Mouse (Mus musculus) limb, embryonic 12.5 days (tissue): ENCODE measurements around the gene Klf12. TPM values are rescaled to one million over a fixed set of nuclear protein-coding genes. Genes with fewer than 3 reads are reported as not detected.

Experiments
- ATAC-seq: fragments of 200-750 bp; cut with Nextera tagmentation; 2 replicates; pipeline ENCODE4 v1.8.0; 2017; ENCODE audit warnings: low read depth, moderate TSS enrichment; ENCODE audit not compliant: insufficient number of reproducible peaks, insufficient read depth, low FRiP score, low TSS enrichment
- H3K27ac ChIP-seq: fragments of 300-500 bp; sonication (generic); 2 replicates; pipeline ENCODE4 v1.5.1; 2016; ENCODE audit warnings: mild to moderate bottlenecking, moderate library complexity
- H3K27me3 ChIP-seq: fragments of 300-500 bp; sonication (generic); 2 replicates; pipeline ENCODE4 v1.6.1; 2016; ENCODE audit warnings: mild to moderate bottlenecking, moderate library complexity
- H3K36me3 ChIP-seq: fragments of 300-500 bp; sonication (generic); 2 replicates; pipeline ENCODE4 v1.6.1; 2016; ENCODE audit warnings: mild to moderate bottlenecking, moderate library complexity
- H3K4me1 ChIP-seq: fragments of 300-500 bp; sonication (generic); replicated peaks from 2 replicates; pipeline ENCODE4 v1.6.1; 2016
- H3K4me2 ChIP-seq: fragments of 300-500 bp; sonication (generic); 2 replicates; pipeline ENCODE4 v1.6.1; 2016; ENCODE audit warnings: mild to moderate bottlenecking, moderate library complexity
- H3K4me3 ChIP-seq: fragments of 300-500 bp; sonication (generic); replicated peaks from 2 replicates; pipeline ENCODE4 v1.5.1; 2016; ENCODE audit warnings: mild to moderate bottlenecking
- H3K9ac ChIP-seq: fragments of 300-500 bp; sonication (generic); replicated peaks from 2 replicates; pipeline ENCODE4 v1.6.1; 2016; ENCODE audit warnings: mild to moderate bottlenecking, moderate library complexity
- H3K9me3 ChIP-seq: fragments of 300-500 bp; sonication (generic); 2 replicates; pipeline ENCODE4 v1.6.1; 2016; ENCODE audit warnings: mild to moderate bottlenecking, moderate library complexity
- WGBS: fragments of 180-500 bp; shearing (Covaris S2); methylation state at CpG from one replicate; pipeline ENCODE4 v1.1.7; 2016; 5-methylcytosine and 5-hydroxymethylcytosine counted together
- polyA plus RNA-seq: library from polyadenylated mRNA; unstranded; fragments of >200 nt; fragmentation: Nextera tagmentation; extraction: Ambion mirVana; gene quantifications from 2 replicates; pipeline ENCODE4 v1.2.1, GENCODE M21; 2016

Gene Klf12
- polyA plus RNA-seq, 1 experiment from 2014 or later: 33.7 TPM

DNA sequence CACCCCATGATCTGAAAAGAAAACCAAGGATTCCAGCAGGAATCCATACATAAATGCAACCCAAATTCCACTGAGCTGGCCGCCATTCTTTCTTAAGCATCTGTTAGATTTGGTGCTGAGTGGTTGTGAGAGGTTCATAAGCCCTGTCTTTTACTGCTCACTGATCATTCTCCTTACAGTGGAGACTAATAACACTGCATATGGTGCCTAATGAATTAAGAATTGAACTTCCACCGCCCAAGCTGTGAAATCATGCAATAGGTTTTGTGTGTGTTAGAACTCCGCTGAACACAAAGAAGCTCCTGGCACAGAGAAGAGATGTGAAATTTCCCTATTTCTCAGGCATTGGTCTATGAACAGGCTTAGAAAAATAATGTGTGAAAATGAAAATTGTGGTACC lies 77.4 kb downstream of the Klf12 start:
- no peak overlapping the region for H3K4me2 ChIP-seq
- no peaks in the 10 kb centered on the region for H3K9me3 ChIP-seq
- H3K27ac ChIP-seq: no peak overlapping the region
- no peak overlapping the region for H3K9ac ChIP-seq
- 96% methylated on average over 3 of the region's 3 CpGs for WGBS
- H3K4me1 ChIP-seq: peaks cover 3% of the 10 kb centered on the region; the same call in 1 of the 2 replicates
- no peaks in the 10 kb centered on the region for H3K27me3 ChIP-seq
- H3K36me3 ChIP-seq: 0 out of 2 replicates have a peak, but pooled peaks cover 9% of the 10 kb centered on the region
- no peak overlapping the region for H3K4me3 ChIP-seq
- ATAC-seq: no peak

DNA sequence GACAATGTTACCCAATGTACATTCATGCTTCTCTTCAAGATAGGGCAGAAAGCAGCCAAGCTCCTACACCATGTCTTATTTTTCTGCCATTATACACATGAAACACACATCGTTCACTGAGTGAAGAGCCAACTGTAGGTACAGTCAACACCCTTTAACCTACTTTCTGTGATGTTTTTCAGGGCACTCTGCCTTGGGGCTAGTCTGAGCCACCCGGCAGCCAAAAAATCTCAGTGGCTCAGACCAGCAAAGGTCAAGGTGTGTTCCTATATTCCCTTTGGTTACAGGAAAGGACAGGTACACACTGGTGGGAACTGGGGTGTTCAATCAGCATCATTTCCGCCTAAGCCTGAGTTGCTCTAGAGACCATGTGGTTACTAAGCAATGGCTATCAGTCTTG lies 78.3 kb downstream of the Klf12 start:
- H3K27ac ChIP-seq: no peak overlapping the region
- H3K4me3 ChIP-seq: no peak overlapping the region
- peaks cover 3% of the 10 kb centered on the region; the same call in 1 of the 2 replicates for H3K4me1 ChIP-seq
- no peaks in the 10 kb centered on the region for H3K9me3 ChIP-seq
- no peak overlapping the region for H3K9ac ChIP-seq
- no peak for ATAC-seq
- H3K27me3 ChIP-seq: no peaks in the 10 kb centered on the region
- 94% methylated on average over 3 of the region's 3 CpGs for WGBS
- H3K4me2 ChIP-seq: no peak overlapping the region
- 0 out of 2 replicates have a peak, but pooled peaks cover 9% of the 10 kb centered on the region for H3K36me3 ChIP-seq

DNA sequence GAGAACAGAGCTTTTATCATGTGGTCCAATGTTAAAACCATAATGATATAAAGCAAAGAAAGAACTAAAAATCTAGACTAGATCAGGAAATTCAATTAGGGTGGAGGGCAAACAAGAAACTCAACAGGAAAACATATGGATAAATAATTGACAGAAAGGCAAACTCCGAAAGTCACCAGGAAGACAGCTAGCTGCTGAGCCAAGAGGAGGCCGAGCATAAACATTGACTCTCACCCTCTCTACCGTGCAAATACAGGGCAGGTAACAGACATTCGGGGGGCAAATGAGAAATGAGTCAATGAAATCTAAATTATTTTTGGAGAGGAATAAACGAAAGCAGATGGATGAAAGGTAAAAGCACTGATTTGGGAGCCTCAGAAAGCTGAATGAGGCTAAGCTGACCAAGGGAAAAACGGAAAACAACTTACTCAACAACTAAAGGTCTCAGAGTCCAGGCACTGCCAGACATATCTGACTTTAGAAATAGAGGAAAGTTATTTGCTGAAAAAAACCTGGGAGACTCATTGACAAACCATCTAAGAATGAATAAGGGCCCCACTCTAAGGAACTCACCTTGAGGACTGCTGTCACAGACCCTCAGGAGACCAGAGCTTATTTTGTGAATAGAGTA lies 84.3 kb downstream of the Klf12 start:
- H3K4me2 ChIP-seq: no peak overlapping the region
- no peak for ATAC-seq
- peaks cover 20% of the 10 kb centered on the region for H3K36me3 ChIP-seq
- H3K27ac ChIP-seq: no peak overlapping the region
- no peaks in the 10 kb centered on the region for H3K9me3 ChIP-seq
- 88% methylated on average over 6 of the region's 6 CpGs for WGBS
- no peak overlapping the region for H3K9ac ChIP-seq
- H3K4me3 ChIP-seq: no peak overlapping the region
- H3K4me1 ChIP-seq: peaks cover 10% of the 10 kb centered on the region
- H3K27me3 ChIP-seq: no peaks in the 10 kb centered on the region

DNA sequence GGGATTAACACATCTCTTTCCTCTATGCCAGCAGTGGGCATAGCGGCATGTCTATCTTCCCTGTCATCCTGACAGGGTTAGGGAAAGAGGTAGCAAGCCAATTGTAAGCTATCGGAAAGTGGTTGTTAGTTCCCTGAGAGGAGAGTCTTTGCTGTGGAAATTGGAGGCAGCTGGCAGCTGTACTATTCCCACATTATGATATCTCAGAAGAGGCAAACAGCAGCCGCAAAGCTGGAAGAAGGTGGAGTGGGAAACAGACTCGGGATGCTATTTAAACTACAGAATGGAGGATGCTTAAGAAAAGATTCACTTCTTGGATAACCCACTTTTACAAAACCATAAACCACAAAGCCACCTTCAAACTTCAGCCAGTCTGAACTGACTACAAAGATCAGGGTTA lies 85.8 kb downstream of the Klf12 start:
- no peaks in the 10 kb centered on the region for H3K27me3 ChIP-seq
- no peak overlapping the region for H3K9ac ChIP-seq
- H3K36me3 ChIP-seq: peaks cover 20% of the 10 kb centered on the region
- H3K4me1 ChIP-seq: peaks cover 13% of the 10 kb centered on the region
- no peak overlapping the region for H3K4me3 ChIP-seq
- no peak overlapping the region for H3K4me2 ChIP-seq
- no peak overlapping the region for H3K27ac ChIP-seq
- ATAC-seq: no peak
- WGBS: 94% methylated on average over 4 of the region's 4 CpGs
- no peaks in the 10 kb centered on the region for H3K9me3 ChIP-seq

DNA sequence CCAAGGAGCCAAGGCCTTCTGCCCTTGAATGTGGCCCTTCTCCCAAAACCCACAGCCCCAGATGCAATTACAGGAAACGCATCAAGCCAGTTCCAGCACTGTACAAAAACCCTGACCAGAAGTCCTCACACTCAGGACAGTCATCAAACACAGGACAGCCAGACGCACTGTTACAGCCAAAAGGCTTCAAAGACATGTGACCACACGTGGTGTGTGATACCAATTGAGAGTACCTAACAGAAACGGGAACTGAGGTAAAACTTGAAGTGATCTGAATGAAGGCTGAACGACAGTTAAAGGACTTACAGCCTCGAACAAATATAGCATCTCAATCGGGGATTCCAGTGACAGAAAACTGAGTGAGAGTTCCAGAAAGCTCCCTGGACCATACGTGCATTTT lies 87.3 kb downstream of the Klf12 start:
- no peak overlapping the region for H3K9ac ChIP-seq
- H3K27ac ChIP-seq: no peak overlapping the region
- H3K4me1 ChIP-seq: peaks cover 13% of the 10 kb centered on the region
- no peak overlapping the region for H3K4me3 ChIP-seq
- H3K9me3 ChIP-seq: no peaks in the 10 kb centered on the region
- peaks cover 20% of the 10 kb centered on the region for H3K36me3 ChIP-seq
- no peak for ATAC-seq
- H3K27me3 ChIP-seq: no peaks in the 10 kb centered on the region
- WGBS: 90% methylated on average over 8 of the region's 8 CpGs
- H3K4me2 ChIP-seq: no peak overlapping the region

DNA sequence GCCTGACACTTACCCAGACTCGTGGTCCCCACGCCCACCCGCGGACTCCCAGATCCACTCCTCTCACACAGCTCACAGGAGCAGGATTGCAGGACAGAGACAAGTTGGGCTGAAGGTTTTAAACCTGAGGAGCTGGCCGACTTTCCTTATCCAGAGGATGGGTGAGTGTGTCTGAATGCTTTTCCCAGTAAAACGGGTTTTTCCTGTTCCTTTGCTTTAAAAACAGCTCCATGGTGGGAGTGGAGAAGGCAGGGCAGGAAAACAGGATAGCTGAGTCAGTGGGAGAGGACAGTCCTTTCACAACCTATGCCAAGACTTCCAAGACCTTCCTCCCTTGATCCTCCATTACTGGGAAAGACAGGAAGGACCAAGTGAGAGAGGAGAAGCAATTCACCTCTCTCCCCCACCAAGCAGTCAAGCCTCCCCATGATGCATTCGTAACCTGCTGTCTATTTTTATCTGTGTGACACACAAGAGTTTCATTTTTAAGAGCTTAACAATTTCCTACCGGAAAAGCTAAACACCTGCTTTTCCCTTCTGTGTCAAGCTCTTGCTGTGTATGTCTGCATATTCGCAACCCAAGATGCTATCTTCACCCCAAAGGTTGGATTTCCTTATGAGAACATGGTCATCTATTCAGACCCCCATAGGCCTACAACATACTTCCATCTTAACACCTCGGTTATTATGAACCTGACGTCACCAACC lies 94.8 kb downstream of the Klf12 start:
- Histone ChIP-seq H3K4me2 (no peak overlapping the region), H3K4me1 (no peaks in the 10 kb centered on the region; the same call in 1 of the 2 replicates), H3K9ac (no peak overlapping the region), H3K9me3 (no peaks in the 10 kb centered on the region), H3K4me3 (no peak overlapping the region), H3K27ac (no peak overlapping the region), H3K36me3 (no peaks in the 10 kb centered on the region), H3K27me3 (no peaks in the 10 kb centered on the region)
- no peak for ATAC-seq
- WGBS: 79% methylated on average over 11 of the region's 11 CpGs

DNA sequence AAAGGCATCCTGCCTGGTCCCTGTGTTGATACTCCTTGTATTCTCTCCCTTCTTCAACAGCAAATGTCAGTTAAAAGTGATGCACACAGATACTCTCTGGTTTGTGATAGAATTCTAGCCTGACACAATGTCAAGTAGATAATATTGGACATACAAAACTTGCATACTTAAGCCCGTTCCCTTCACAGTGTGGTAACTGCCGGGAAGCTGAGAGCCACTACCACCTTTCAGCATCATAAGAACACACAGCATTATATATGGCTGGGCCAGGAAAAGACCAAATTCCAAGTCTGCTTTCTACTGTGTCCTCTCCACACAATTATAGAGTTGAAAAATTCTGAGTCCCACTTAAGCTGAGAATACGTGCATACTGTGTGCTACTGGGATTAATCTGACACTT lies 97.1 kb downstream of the Klf12 start:
- ATAC-seq: no peak
- Histone ChIP-seq H3K4me2 (no peak overlapping the region), H3K27me3 (no peaks in the 10 kb centered on the region), H3K4me1 (no peaks in the 10 kb centered on the region), H3K4me3 (no peak overlapping the region), H3K36me3 (no peaks in the 10 kb centered on the region), H3K9ac (no peak overlapping the region), H3K27ac (no peak overlapping the region), H3K9me3 (no peaks in the 10 kb centered on the region)
- WGBS: 86% methylated on average over 3 of the region's 3 CpGs

DNA sequence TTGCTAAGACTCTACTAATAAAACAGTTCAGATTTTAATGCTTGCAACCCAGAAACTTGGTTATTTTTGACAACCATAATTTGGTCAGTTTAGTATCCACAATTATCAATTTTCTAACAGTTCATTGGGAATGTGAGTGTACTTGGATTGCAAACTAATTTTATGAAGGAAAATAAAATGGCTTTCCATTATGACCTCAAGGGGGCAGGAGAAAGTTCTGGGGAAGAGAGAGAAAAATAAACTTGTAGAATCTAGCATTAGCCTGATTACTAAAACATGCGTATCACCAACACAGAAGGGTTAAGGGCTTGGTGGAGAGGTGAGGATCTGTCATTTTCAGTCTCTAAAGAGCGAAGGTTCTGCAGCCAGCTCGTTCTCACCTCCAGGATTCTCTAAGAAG lies 106.7 kb downstream of the Klf12 start:
- no peaks in the 10 kb centered on the region for H3K27me3 ChIP-seq
- no peak overlapping the region for H3K9ac ChIP-seq
- WGBS: 71% methylated on average over 3 of the region's 3 CpGs
- H3K27ac ChIP-seq: no peak overlapping the region
- H3K9me3 ChIP-seq: no peaks in the 10 kb centered on the region
- peaks cover 7% of the 10 kb centered on the region; the same call in 1 of the 2 replicates for H3K4me1 ChIP-seq
- no peak overlapping the region for H3K4me3 ChIP-seq
- no peaks in the 10 kb centered on the region; the same call in 1 of the 2 replicates for H3K36me3 ChIP-seq
- no peak for ATAC-seq
- H3K4me2 ChIP-seq: no peak overlapping the region

DNA sequence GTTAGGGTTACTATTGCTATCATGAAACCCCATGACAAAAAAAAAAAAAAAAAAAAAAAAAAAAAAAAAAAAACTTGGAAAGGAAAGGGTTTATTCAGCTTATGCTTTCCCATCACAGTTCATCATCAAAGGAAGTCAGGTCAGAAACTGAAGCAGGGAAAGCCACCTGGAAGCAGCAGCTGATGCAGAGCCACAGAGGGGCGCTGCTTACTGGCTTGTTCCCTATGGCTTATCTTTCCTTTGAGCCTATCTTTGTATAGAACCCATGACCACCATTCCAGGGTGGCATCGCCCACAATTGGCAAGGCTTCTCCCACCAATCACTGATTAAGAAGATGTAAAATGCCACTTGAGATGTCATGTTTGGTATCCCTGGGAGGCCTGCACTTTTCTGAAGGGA lies 119.4 kb downstream of the Klf12 start:
- Histone ChIP-seq H3K36me3 (no peaks in the 10 kb centered on the region), H3K27me3 (no peaks in the 10 kb centered on the region), H3K4me3 (no peak overlapping the region), H3K27ac (no peak overlapping the region), H3K9me3 (no peaks in the 10 kb centered on the region), H3K4me2 (no peak overlapping the region), H3K9ac (no peak overlapping the region), H3K4me1 (peaks cover 8% of the 10 kb centered on the region; the same call in 1 of the 2 replicates)
- no peak for ATAC-seq
- WGBS: 94% methylated on average over 2 of the region's 2 CpGs

DNA sequence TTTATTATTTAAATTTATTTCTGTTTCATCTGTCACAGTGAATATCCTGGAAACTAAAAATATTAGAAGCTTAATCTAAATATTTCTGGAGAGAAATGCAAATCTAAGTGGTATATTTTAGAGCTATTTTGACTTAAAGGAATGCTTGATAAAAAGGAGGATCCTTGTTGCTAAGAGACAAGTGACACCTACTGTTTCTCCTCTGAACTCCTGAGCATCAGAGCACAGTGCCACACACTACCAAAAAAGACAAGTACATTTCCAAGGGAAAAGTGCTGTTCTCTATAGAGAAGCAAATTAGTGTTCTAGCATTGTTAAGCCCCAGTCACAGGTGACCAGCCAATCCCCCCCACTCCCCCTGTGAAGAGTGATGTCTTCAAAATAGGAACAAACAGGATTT lies 127.8 kb downstream of the Klf12 start:
- no peaks in the 10 kb centered on the region for H3K27me3 ChIP-seq
- no peak overlapping the region for H3K9ac ChIP-seq
- no peak overlapping the region for H3K27ac ChIP-seq
- peaks cover 6% of the 10 kb centered on the region; the same call in 1 of the 2 replicates for H3K4me1 ChIP-seq
- no peak for ATAC-seq
- no peaks in the 10 kb centered on the region for H3K36me3 ChIP-seq
- no peaks in the 10 kb centered on the region for H3K9me3 ChIP-seq
- H3K4me2 ChIP-seq: no peak overlapping the region
- H3K4me3 ChIP-seq: no peak overlapping the region

DNA sequence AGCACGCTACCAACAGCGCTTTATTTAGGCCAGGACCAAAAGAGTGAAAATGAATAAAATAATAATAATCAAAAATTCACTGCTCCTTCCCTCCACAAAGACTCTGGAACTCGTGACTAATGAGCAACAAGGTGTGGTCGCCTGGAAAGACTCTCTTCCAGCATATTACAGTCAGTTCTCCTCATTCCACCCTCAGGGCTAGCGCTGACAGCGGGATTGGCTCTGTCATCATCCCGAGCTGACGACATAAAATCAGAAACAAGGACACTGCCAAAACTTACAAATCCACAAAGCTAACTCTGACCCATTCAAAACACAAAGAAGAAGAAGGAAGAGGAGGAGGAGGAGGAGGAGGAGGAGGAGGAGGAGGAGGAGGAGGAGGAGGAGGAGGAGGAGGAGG lies 136.8 kb downstream of the Klf12 start:
- no peak overlapping the region for H3K4me3 ChIP-seq
- peaks cover 16% of the 10 kb centered on the region for H3K36me3 ChIP-seq
- no peak overlapping the region for H3K4me2 ChIP-seq
- H3K27me3 ChIP-seq: no peaks in the 10 kb centered on the region
- H3K27ac ChIP-seq: no peak overlapping the region
- H3K9ac ChIP-seq: no peak overlapping the region
- H3K4me1 ChIP-seq: no peaks in the 10 kb centered on the region
- no peaks in the 10 kb centered on the region for H3K9me3 ChIP-seq
- ATAC-seq: no peak
- 89% methylated on average over 8 of the region's 8 CpGs for WGBS

DNA sequence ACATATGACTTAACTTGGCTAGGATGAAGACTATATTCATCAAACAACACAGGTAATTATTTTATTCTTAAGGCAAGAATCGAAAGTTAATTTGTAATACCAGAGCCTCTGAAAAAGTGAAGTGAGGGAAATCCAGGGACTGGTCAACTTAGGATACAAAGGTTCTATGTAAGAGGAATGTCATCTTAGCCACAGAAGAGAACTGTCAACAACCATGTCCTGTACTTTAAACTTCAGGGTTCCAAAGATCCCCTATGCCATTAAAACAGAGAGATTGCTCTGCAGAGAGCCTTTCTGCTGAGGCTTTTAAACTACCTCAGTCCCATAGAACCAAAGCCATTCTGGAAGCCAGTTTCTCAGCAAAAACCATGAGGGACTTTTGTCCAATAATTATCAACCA lies 144.1 kb downstream of the Klf12 start:
- H3K9ac ChIP-seq: no peak overlapping the region
- WGBS: 93% methylated on average over 1 of the region's 1 CpGs
- H3K27ac ChIP-seq: no peak overlapping the region
- H3K4me2 ChIP-seq: no peak overlapping the region
- no peaks in the 10 kb centered on the region for H3K27me3 ChIP-seq
- no peaks in the 10 kb centered on the region for H3K4me1 ChIP-seq
- H3K9me3 ChIP-seq: no peaks in the 10 kb centered on the region
- ATAC-seq: no peak
- peaks cover 25% of the 10 kb centered on the region for H3K36me3 ChIP-seq
- H3K4me3 ChIP-seq: no peak overlapping the region
